Mouse (Mus musculus) kidney, adult 2 months (tissue): ENCODE results near the gene 1700037H04Rik. TPM values are rescaled to one million over a fixed set of nuclear protein-coding genes. Genes with fewer than 3 reads are reported as not detected.

Experiments used
- DNase-seq: peaks from one replicate; pipeline ENCODE4 v3.0.0; 2021
- H3K27ac ChIP-seq: fragments of 200-500 bp; 2 replicates; pipeline ENCODE4 v1.5.1; 2012; ENCODE audit warnings: low read depth, low read length, control low read depth, inconsistent platforms; ENCODE audit not compliant: insufficient read depth
- H3K27me3 ChIP-seq: fragments of 200-500 bp; replicated peaks from 2 replicates; pipeline ENCODE4 v1.6.1; 2012; ENCODE audit warnings: mild to moderate bottlenecking, moderate library complexity, low read length, inconsistent platforms; ENCODE audit not compliant: control insufficient read depth, insufficient read depth
- H3K36me3 ChIP-seq: fragments of 200-500 bp; 2 replicates; pipeline ENCODE4 v1.6.1; 2012; ENCODE audit warnings: mild to moderate bottlenecking, moderate library complexity, low read length, inconsistent platforms; ENCODE audit not compliant: control insufficient read depth, insufficient read depth
- H3K4me1 ChIP-seq: fragments of 200-500 bp; 2 replicates; pipeline ENCODE4 v1.6.1; 2011; ENCODE audit warnings: low read length; ENCODE audit not compliant: control insufficient read depth, insufficient read depth
- H3K4me3 ChIP-seq: fragments of 200-500 bp; 2 replicates; pipeline ENCODE4 v1.5.1; 2011; ENCODE audit warnings: mild to moderate bottlenecking, low read depth, low read length, control low read depth; ENCODE audit not compliant: insufficient read depth
- CTCF ChIP-seq: fragments of 200-500 bp; conservative IDR thresholded peaks from 2 replicates; pipeline ENCODE4 v1.5.1; 2011; ENCODE audit warnings: low read depth, mild to moderate bottlenecking, control low read depth, low read length, moderate library complexity, mixed read lengths; ENCODE audit not compliant: insufficient read depth, insufficient read length
- POLR2A ChIP-seq: fragments of 200-500 bp; IDR thresholded peaks from one replicate; pipeline ENCODE4 v1.6.1; 2011; ENCODE audit warnings: low read depth, low read length, control low read depth
- whole genome bisulfite sequencing: fragments of 180-500 bp; shearing (Covaris S2); methylation state at CpG from one replicate; pipeline ENCODE4 v1.1.7; 2018; 5-methylcytosine and 5-hydroxymethylcytosine counted together
- polyA plus RNA-seq: library from polyadenylated mRNA; depleted of rRNA; stranded (reverse); fragments of >200 nt; gene quantifications from 2 replicates; pipeline ENCODE4 v1.2.3, GENCODE M21; 2012

1700037H04Rik gene
- polyA plus RNA-seq, 1 experiment: 112 TPM

DNA sequence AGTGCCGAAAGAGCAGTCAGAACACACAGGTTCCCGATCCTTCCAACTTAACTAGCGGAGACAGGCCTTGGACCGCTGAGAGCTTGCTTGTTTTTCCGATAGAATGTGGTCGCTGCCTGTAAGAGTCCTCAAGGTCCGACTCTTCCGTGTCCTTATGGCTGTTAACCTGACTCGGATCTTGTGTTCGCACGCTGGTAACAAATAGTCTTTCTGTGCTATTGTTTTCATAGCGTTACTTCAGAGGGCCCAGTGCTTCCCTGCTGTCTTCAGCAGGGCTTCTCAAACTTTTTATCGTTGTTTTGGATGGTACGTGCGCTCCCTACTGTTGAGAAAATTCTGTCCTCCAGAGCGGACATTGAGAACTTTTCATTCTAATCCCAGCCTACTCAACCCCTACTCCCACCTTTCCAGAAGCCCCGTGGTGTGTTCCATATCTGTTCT lies 810 bp upstream of the 1700037H04Rik start:
- H3K36me3 ChIP-seq: no peaks in the 10 kb centered on the region
- no peaks in the 10 kb centered on the region for H3K27me3 ChIP-seq
- DNase-seq: peak; percentile 67
- 3% methylated on average over 17 of the region's 17 CpGs for whole genome bisulfite sequencing
- peak overlapping the region; percentile 59 for H3K27ac ChIP-seq
- peak; percentile 25; the same call in 1 of the 2 replicates for TF ChIP-seq CTCF
- no peak for TF ChIP-seq POLR2A
- H3K4me3 ChIP-seq: peak overlapping the region; percentile 55
- peaks cover 3% of the 10 kb centered on the region; the same call in 1 of the 2 replicates for H3K4me1 ChIP-seq

DNA sequence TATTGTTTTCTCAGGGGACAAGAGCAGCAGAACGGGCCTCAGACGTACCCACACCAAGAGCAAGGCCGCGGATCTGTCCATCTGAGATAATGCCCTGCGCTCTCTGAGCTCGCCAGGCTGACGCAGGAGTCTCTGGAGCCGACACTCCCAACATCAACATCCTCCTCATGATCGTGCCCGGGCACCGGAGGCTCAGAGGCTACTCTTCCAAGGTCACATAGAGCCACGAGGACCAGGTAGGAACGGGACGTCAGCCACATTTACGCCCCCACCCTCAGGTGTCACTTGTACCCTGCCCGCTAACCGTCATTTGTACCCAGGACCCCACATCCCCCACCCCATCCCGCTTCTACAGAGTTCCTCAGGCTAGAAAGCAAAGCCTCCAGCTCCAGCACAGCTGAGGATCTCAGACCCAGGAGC lies 380 bp downstream of the 1700037H04Rik start:
- WGBS: under 1% methylated on average over 18 of the region's 18 CpGs
- no peak overlapping the region for H3K27ac ChIP-seq
- TF ChIP-seq CTCF (no peak), POLR2A (no peak)
- no peaks in the 10 kb centered on the region for H3K36me3 ChIP-seq
- peak overlapping the region; percentile 66 for H3K4me3 ChIP-seq
- peak; percentile 28 for DNase-seq
- H3K27me3 ChIP-seq: no peaks in the 10 kb centered on the region
- H3K4me1 ChIP-seq: peaks cover 2% of the 10 kb centered on the region; the same call in 1 of the 2 replicates

DNA sequence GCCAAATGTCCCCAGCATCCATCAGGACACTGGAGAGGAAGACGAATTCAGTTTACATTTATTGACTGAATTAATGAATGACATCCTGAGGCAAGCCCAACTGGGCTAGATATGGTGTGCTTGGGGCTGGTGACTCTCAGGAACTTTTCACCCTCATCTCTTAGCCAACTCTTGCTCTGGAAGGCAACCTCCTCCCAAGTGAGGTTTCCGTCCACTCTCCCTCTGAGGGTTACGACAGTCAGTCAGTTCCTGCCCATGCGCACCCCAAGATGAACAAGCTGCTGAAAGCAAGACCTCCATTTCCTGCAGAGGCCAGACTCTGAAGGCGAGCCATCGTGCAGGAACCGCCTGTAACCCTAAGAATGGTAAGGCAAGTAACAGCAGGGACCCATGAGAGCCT lies 2.9 kb downstream of the 1700037H04Rik start:
- no peaks in the 10 kb centered on the region for H3K27me3 ChIP-seq
- no peak for DNase-seq
- H3K4me3 ChIP-seq: no peak overlapping the region
- H3K36me3 ChIP-seq: no peaks in the 10 kb centered on the region
- no peak overlapping the region for H3K27ac ChIP-seq
- TF ChIP-seq CTCF: no peak
- TF ChIP-seq POLR2A: no peak
- WGBS: 91% methylated on average over 7 of the region's 7 CpGs
- H3K4me1 ChIP-seq: no peaks in the 10 kb centered on the region

DNA sequence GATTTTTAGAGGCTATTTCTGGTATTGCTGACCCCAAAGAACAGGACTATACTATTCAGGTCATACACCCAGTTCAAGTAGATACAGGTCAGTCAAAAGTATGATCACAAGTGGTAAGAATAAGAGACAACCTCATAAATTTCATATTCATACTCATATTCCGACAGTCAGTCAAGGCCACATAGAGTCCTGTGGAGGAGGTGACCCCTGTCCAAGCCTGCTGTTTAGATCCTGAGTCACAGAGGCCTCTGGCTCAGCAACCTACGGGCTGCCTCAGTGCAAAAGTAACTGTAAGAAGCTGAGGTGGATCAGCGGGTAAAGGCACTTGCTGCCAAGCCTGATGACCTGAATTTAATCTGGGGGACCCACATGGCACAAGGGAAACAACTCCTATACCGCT lies 5.8 kb downstream of the 1700037H04Rik start:
- TF ChIP-seq CTCF (no peak), POLR2A (no peak)
- H3K27ac ChIP-seq: no peak overlapping the region
- no peaks in the 10 kb centered on the region; the same call in 1 of the 2 replicates for H3K4me1 ChIP-seq
- no peaks in the 10 kb centered on the region for H3K27me3 ChIP-seq
- no peak overlapping the region for H3K4me3 ChIP-seq
- H3K36me3 ChIP-seq: no peaks in the 10 kb centered on the region
- WGBS: 90% methylated on average over 4 of the region's 4 CpGs
- no peak for DNase-seq

DNA sequence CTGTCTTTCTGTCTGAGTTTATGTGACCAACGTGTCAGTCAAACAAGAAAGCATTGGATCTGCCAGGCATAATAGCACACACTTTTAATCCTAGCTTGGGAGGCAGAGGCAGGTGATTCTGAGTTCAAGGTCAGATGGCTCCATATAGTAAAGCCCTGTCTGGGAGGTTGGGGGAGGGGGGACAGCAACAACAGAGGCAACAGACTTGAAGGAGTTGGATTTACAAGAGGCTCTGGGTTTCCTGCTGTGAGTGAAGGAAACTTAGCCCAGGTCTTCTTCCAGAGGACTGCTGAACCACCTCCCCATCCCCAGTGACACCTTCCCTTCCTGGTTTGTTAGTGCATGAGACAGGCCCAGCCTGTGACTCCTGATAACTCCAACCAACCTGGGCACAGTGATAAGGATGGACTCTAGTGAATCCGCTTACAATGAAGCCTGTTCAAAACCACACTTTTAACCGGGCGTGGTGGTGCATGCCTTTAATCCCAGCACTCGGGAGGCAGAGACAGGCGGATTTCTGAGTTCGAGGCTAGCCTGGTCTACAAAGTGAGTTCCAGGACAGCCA lies 7.6 kb downstream of the 1700037H04Rik start:
- Histone ChIP-seq H3K4me3 (no peak overlapping the region), H3K27ac (no peak overlapping the region), H3K4me1 (no peaks in the 10 kb centered on the region; the same call in 1 of the 2 replicates), H3K36me3 (no peaks in the 10 kb centered on the region), H3K27me3 (no peaks in the 10 kb centered on the region)
- WGBS: 96% methylated on average over 7 of the region's 7 CpGs
- DNase-seq: no peak
- TF ChIP-seq CTCF (no peak), POLR2A (no peak)

DNA sequence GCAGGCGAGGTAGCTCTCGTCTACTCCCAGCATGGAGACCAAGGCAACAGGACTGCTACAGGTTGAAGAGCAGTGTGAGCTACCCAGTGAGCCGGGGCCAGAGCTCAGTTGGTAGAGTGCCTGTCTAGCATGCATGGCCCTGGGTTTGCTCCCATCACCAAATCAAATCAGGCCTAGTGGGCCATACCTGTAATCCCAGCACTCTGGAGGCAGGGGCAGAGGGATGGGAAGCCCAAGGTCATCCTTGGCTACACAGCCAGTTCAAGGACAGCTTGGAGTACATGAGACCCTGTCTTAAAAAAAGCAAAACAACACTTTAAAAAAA lies 10.7 kb downstream of the 1700037H04Rik start:
- WGBS: 93% methylated on average over 3 of the region's 3 CpGs

DNA sequence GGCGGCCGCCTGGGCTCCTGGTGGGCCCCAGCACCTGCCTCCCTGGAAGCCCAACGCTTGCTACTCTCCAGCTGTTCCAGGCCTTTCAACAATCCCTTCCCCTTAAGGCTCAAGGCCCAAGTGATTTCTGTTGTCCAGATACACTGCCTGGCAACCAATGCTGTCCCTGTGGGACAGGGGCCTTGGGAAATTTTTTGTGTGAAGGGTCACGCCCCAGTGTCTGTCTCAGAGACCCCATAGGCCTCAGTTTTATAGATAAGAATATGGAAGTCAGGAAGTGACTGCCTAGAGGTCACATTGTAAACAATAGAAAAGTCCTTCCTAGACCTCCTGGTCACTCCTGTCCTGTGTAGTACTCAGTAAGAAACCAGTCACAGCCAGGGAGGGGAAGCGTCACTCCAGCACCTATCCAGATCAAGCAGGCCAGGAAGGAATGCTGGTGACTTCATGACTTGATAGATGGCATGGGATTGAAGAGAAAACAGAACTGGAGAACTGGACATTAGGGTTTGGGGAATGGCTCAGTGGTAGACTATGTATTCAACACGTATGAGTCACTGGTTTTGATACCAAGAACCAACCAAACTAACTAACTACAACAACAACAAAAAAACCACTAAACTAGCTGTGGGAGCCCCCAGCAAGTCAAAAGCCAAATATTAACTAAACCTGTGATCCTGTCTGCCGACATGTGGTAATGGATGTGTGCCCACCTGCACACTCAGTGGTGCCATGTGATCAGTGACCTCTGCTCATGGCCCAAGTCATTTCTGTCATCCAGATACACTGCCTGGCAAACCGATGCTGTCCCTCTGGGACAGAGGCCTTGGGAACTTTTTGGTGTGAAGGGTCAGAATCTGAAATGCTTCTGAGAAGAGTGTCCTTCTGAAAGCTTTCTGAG lies 11.3 kb downstream of the 1700037H04Rik start:
- no peaks in the 10 kb centered on the region for H3K36me3 ChIP-seq
- 67% methylated on average over 8 of the region's 8 CpGs for WGBS

More for the DNA sequence above, 10.7 kb downstream of the 1700037H04Rik start:
- H3K27me3 ChIP-seq: no peaks in the 10 kb centered on the region
- H3K36me3 ChIP-seq: no peaks in the 10 kb centered on the region
- no peaks in the 10 kb centered on the region; the same call in 1 of the 2 replicates for H3K4me1 ChIP-seq
- no peak for DNase-seq
- no peak overlapping the region for H3K4me3 ChIP-seq
- TF ChIP-seq POLR2A (no peak), CTCF (no peak)
- no peak overlapping the region for H3K27ac ChIP-seq

More for the DNA sequence above, 11.3 kb downstream of the 1700037H04Rik start:
- no peak overlapping the region for H3K27ac ChIP-seq
- no peak for DNase-seq
- H3K4me3 ChIP-seq: no peak overlapping the region
- TF ChIP-seq CTCF (no peak), POLR2A (no peak)
- H3K4me1 ChIP-seq: no peaks in the 10 kb centered on the region; the same call in 1 of the 2 replicates
- H3K27me3 ChIP-seq: no peaks in the 10 kb centered on the region
